Mouse (Mus musculus) layer of hippocampus, adult 9-11 months (tissue): ENCODE data around the gene Mxra7.

ENCODE experiments used
- DNase-seq: peaks from one replicate; pipeline ENCODE4 v3.0.0; 2022

Gene Mxra7

GRCm38 (mm10) chr11:116846593-116847181 is 18.8 kb upstream of the Mxra7 start:
- DNase-seq: no peak

GRCm38 (mm10) chr11:116843261-116844233 is 15.7 kb upstream of the Mxra7 start, which contains the start of the genes Mettl23 and Jmjd6:
Mettl23 (plus strand) TSS chr11:116843278.
Jmjd6 (minus strand) TSS chr11:116843449.
- DNase-seq: peak; percentile 98

- peak; percentile 70 for DNase-seq
Observed at GRCm38 (mm10) chr11:116842531-116843260, 14.8 kb upstream of the Mxra7 start.

DNA sequence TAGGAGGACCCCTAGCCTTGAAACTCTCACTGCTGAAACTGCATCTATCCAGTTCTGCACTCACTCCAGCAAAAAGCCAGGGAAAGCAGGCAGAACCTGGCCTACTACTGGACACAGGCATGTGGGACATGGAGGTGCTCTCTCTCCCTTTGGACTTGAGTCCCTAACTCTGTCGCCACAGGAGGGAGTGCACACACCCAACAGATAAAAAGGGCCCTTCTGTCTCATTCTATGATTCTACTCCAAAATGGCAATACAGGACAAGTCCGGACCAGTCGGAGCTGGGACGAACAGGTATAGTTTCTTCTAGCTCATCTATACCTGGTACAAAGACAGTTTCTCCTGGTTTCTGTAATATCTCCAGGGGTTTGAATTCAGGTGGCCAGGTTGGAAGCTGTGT is 12.9 kb upstream of the Mxra7 start:
- no peak for DNase-seq

DNA sequence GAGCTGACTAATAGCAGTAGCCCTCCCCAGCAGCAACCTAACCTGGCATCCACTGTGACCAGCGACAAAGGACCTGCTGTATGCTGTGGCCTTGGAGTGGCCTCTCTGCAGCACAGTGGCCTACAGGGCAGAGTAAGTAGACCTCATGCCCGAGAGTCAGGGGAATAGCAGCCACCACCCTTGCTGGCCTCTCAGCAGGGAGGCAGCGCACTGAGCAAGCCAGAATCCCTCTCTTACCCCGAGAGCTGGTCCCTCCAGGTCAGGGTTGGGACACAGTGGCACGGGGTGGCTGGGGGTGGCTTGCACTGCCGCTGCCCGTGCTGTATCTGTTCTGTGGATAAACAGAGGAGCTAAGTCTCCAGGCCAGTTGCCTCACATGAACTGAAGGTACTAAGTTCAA is 11.8 kb upstream of the Mxra7 start:
- no peak for DNase-seq

DNA sequence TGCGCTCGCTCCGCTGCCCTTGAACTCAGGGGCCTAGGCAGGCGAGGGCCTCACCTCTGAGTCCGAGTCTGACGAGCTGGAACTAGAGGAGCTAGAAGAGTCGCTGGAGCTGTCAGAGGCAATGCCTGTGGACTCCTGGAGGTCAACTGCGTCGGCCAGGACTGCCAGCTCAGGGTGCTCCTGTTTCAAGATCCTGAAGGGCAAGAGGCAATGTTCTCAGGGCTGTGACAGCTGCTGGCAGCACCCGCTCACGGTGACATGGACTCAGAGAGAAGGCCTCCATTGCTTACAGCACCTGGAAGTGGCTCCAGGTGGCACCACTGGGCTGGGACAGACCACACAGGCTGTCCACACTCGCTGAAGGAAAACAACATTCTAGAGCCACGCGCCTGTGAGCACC is 11.1 kb upstream of the Mxra7 start:
- no peak for DNase-seq

DNA sequence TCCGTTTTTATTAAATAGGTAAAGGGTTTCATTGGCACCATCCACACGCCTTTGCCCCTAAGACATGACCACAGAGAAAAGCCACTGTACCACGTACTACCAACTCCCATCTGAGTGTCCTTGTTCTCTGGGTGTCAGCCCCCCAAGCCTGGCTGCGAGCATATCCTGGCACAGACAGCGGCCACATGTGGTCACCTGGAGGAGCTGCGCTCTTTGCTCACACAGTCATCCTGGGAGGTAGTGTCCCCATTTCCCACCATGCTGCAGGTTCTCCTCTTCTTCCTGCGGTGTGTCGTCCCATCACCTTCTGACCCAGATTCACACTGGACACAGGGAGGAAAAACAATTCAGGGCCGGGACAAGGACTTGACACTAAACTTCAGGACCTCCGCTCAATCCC is 9.6 kb upstream of the Mxra7 start:
- no peak for DNase-seq

GRCm38 (mm10) chr11:116836283-116836682 is 8.4 kb upstream of the Mxra7 start:
- DNase-seq: no peak

DNA sequence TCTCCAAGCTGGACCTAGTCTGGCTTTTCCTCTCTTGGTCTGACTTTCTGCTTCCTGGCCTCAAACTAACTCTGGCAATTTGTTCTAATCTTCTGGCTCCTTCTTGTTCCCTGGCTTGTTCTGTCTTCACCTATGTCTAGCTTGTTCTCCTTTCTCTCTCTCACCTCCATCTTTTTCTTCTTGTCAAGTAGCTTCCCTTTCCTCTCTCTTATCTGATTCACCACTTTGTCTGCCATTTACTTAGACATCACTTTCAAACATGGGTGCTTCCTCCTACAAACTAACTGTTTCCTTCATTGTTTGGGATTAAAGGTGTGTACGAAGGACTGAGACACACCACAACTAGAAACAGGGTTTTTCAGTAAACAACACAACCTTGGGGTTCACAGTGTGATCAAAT is 7.1 kb upstream of the Mxra7 start:
- no peak for DNase-seq

GRCm38 (mm10) chr11:116832172-116832685 is 4.4 kb upstream of the Mxra7 start:
- DNase-seq: no peak

GRCm38 (mm10) chr11:116826550-116827504 is 1.0 kb downstream of the Mxra7 start:
- DNase-seq: no peak

- DNase-seq: no peak
Observed at GRCm38 (mm10) chr11:116825230-116825629, 2.6 kb downstream of the Mxra7 start.

- peak; percentile 58 for DNase-seq
Observed at GRCm38 (mm10) chr11:116823885-116824284, 4.0 kb downstream of the Mxra7 start.

- no peak for DNase-seq
Observed at GRCm38 (mm10) chr11:116823255-116823654, 4.6 kb downstream of the Mxra7 start.

DNA sequence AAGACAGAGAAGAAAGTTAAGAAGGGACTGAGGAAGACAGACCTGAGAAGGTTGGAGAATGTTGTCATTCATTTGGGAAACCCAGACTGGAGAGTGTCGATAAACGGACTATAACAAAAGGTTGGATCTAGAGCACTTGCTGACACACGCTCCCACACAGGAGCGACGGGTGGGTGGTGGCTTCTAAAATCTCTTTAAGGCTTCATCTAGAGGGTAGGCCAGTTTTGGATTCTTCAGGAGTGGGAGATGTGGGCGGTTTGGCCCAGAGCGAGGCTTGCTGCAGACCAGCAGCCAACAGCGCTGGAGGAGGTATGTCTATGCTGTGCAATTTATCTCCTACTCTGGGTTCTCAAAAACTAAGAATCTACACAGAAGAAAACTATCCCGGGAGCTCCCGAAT is 5.2 kb downstream of the Mxra7 start:
- DNase-seq: no peak

GRCm38 (mm10) chr11:116822215-116822614 is 5.6 kb downstream of the Mxra7 start:
- DNase-seq: no peak

GRCm38 (mm10) chr11:116821057-116821940 is 6.5 kb downstream of the Mxra7 start:
- DNase-seq: no peak

DNA sequence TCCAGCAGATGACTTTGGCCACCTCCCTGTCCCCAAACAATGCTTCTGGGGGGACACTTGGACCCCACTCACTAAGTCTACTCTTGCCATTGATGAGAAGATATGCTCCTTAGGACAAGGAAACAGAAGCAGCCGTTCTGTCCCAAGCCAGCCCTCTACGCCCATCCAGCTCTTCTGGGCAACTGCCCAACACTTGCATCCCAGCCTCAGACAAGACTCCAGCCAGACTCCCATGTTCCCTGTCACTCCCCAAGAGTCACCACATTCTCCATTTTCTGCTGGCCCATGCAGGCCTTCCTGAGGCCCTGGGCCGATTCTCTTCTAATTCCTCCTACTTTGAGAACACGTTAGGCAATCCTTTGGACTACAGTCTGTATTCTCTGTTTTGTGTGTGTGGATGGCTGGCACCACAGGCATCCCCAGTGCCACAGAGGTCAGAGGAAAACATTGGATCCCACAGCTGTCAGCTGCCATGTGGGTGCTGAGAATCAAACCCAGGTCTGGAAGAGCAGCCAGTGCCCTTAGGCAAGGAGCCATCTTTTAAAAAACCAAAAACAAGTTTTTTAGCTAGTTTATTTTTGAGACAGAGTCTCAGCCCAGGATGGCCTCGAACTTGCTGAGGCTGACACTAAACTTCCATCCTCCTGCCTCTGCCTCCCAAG is 7.8 kb downstream of the Mxra7 start:
- DNase-seq: no peak

GRCm38 (mm10) chr11:116818722-116819121 is 9.1 kb downstream of the Mxra7 start:
- DNase-seq: no peak

GRCm38 (mm10) chr11:116817567-116817966 is 10.3 kb downstream of the Mxra7 start:
- no peak for DNase-seq
